ENCODE assay signal across 17 mouse cellular contexts in the genomic region with DNA sequence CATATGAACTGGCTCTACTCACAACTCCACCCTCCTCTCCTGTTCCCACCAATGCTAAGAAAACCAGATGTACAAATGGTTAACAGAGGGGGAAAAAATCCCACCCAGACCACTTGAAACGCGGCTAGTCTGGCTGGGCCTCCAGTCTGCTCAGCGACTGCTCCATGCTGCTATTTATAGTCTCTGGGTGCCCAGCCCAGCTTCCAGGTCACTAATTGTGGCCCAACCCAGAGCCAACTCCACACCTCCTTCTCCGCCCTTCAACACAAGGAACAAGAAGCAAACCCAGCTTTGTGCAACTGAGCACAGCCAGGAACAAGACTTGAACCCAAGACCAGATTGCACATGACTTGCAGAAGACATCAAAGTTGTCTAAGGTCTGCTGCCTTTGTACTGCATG. TPM values are rescaled to one million over a fixed set of nuclear protein-coding genes. Genes with fewer than 3 reads are reported as not detected.
A peak's percentile ranks its signal among the peaks of the same experiment; 100 is the strongest.
DNase-seq lines count a peak whose midpoint lies in the region; ATAC-seq and TF ChIP-seq lines count a peak whose summit lies in the region.
"Had no signal": no experiment of that assay in that cellular context is flagged by ENCODE, and none has a peak within 500 bp of the region (broad histone marks: within the 10 kb centered on the region; RNA-seq: fewer than 3 reads in every experiment).

No protein-coding gene starts in this region.

- no peak for TF ChIP-seq POLR2A in kidney, adult 2 months (IDR thresholded peaks at IDR 0.05; ENCODE audit: low read depth, low read length)

- no peaks in the 10 kb centered on the region for H3K4me1 ChIP-seq in kidney, adult 2 months (ENCODE audit: control insufficient read depth, insufficient read depth, low read length)
- peaks cover 9% of the 10 kb centered on the region for H3K4me1 ChIP-seq in heart, embryonic 10.5 days
- H3K4me1 ChIP-seq in heart, embryonic 16.5 days (ENCODE audit: control insufficient read depth, insufficient read depth, low read length), result peaks cover 9% of the 10 kb centered on the region
- no peaks in the 10 kb centered on the region for H3K4me1 ChIP-seq in stomach, embryonic 15.5 days
- H3K4me1 ChIP-seq: forebrain, embryonic 13.5 days; neural tube, embryonic 15.5 days had no signal

- H3K36me3 ChIP-seq in kidney, adult 2 months (ENCODE audit: control insufficient read depth, insufficient read depth, low read length), result no peaks in the 10 kb centered on the region
- no peaks in the 10 kb centered on the region for H3K36me3 ChIP-seq in heart, embryonic 10.5 days
- no peaks in the 10 kb centered on the region for H3K36me3 ChIP-seq in heart, embryonic 16.5 days (ENCODE audit: control insufficient read depth, insufficient read depth)
- no peaks in the 10 kb centered on the region for H3K36me3 ChIP-seq in stomach, embryonic 15.5 days
- H3K36me3 ChIP-seq: G1E; neural tube, embryonic 15.5 days had no signal

- 24% methylated on average over 4 of the region's 4 CpGs for WGBS in kidney, adult 2 months
- 27% methylated on average over 4 of the region's 4 CpGs for WGBS in heart, embryonic 10.5 days
- 16% methylated on average over 4 of the region's 4 CpGs for WGBS in heart, embryonic 16.5 days
- 31% methylated on average over 4 of the region's 4 CpGs for WGBS in stomach, embryonic 15.5 days

- no peak overlapping the region for H3K27ac ChIP-seq in kidney, adult 2 months (ENCODE audit: insufficient read depth, low read depth, low read length)
- H3K27ac ChIP-seq in heart, embryonic 10.5 days, result peak overlapping the region; percentile 59
- H3K27ac ChIP-seq in heart, embryonic 16.5 days (ENCODE audit: low read length), result peak overlapping the region; percentile 27; the same call in 1 of the 2 replicates
- no peak overlapping the region for H3K27ac ChIP-seq in stomach, embryonic 15.5 days
- H3K27ac ChIP-seq: forebrain, embryonic 13.5 days; kidney, postnatal 0 days; neural tube, embryonic 15.5 days had no signal

- no peak overlapping the region for H3K4me3 ChIP-seq in kidney, adult 2 months (ENCODE audit: insufficient read depth, low read depth, low read length)
- H3K4me3 ChIP-seq in heart, embryonic 10.5 days, result no peak overlapping the region
- no peak overlapping the region for H3K4me3 ChIP-seq in heart, embryonic 16.5 days (ENCODE audit: low read length)
- no peak overlapping the region for H3K4me3 ChIP-seq in stomach, embryonic 15.5 days (replicated peaks)
- H3K4me3 ChIP-seq: forebrain, embryonic 13.5 days; neural tube, embryonic 15.5 days had no signal

- no peak for TF ChIP-seq CTCF in kidney, adult 2 months (conservative IDR thresholded peaks at IDR 0.05; ENCODE audit: insufficient read depth, insufficient read length, low read depth, low read length)

- H3K9me3 ChIP-seq in heart, embryonic 10.5 days, result no peaks in the 10 kb centered on the region
- no peaks in the 10 kb centered on the region for H3K9me3 ChIP-seq in heart, embryonic 16.5 days (replicated peaks; ENCODE audit: control insufficient read depth, low read length)
- no peaks in the 10 kb centered on the region for H3K9me3 ChIP-seq in stomach, embryonic 15.5 days
- H3K9me3 ChIP-seq: forebrain, embryonic 13.5 days; G1E; neural tube, embryonic 15.5 days had no signal

- peak; percentile 16 for DNase-seq in kidney, adult 2 months
- no peak for DNase-seq in kidney, postnatal 25 days
- peak; percentile 76 for DNase-seq in heart, embryonic 10.5 days (ENCODE audit: low spot score)
- DNase-seq in ovary, postnatal 36 days (ENCODE audit: low spot score), result no peak
- DNase-seq in thymus, postnatal 36 days, result no peak
- DNase-seq: adrenal gland, adult 8-10 months; cerebellum, adult 8-10 months; lung, postnatal 10 days; retina, postnatal 1 day had no signal

- ATAC-seq in heart, embryonic 16.5 days (replicated peaks; ENCODE audit: extremely low read depth, insufficient read depth, low FRiP score), result no peak
- peak; percentile 55; the same call in 1 of the 2 replicates for ATAC-seq in stomach, embryonic 15.5 days (ENCODE audit: insufficient read depth, low FRiP score, low read depth)
- ATAC-seq: forebrain, embryonic 13.5 days had no signal

- H3K27me3 ChIP-seq in kidney, adult 2 months (replicated peaks; ENCODE audit: control insufficient read depth, insufficient read depth, low read length), result no peaks in the 10 kb centered on the region
- no peaks in the 10 kb centered on the region for H3K27me3 ChIP-seq in heart, embryonic 10.5 days (ENCODE audit: insufficient read depth, poor library complexity, severe bottlenecking)
- no peaks in the 10 kb centered on the region for H3K27me3 ChIP-seq in heart, embryonic 16.5 days (ENCODE audit: control insufficient read depth, insufficient read depth, low read length)
- H3K27me3 ChIP-seq in stomach, embryonic 15.5 days (replicated peaks), result no peaks in the 10 kb centered on the region

- no peak overlapping the region for H3K9ac ChIP-seq in heart, embryonic 16.5 days (ENCODE audit: low read length)
- no peak overlapping the region for H3K9ac ChIP-seq in stomach, embryonic 15.5 days
- H3K9ac ChIP-seq: forebrain, embryonic 13.5 days; neural tube, embryonic 15.5 days had no signal

- H3K4me2 ChIP-seq in heart, embryonic 16.5 days (ENCODE audit: low read depth, low read length), result peak overlapping the region; percentile 28; the same call in 1 of the 2 replicates
- no peak overlapping the region for H3K4me2 ChIP-seq in stomach, embryonic 15.5 days
- H3K4me2 ChIP-seq: forebrain, embryonic 13.5 days; liver, embryonic 11.5 days; midbrain, embryonic 11.5 days; neural tube, embryonic 15.5 days had no signal

RNA-seq across cellular contexts. Expression of gene Ihh, which starts 54.5 kb away (rescaled TPM):
- polyA plus RNA-seq in kidney, adult 2 months (2012; rRNA removed), result 30.3 and 43.5 TPM in 2 replicates
- 0.11 and 0.75 TPM in 2 replicates for polyA plus RNA-seq in heart, embryonic 10.5 days (2016; fragmentation: Nextera tagmentation; extraction: Ambion mirVana)
- polyA plus RNA-seq in heart, embryonic 16.5 days (2015; fragmentation: Nextera tagmentation; extraction: Ambion mirVana), result 0.14 and 0.17 TPM in 2 replicates
- 24.3 and 31.0 TPM in 2 replicates for polyA plus RNA-seq in stomach, embryonic 15.5 days (2015; fragmentation: Nextera tagmentation; extraction: Ambion mirVana)

Comparison
In these comparisons a context has a peak if more than half of its experiments do, and no peak if none do; other contexts are left out.
1. DNase-seq: peak in kidney, adult 2 months (single experiment) and heart, embryonic 10.5 days (single experiment); none in kidney, postnatal 25 days (0 of 2), ovary, postnatal 36 days (single experiment) and thymus, postnatal 36 days (0 of 2).
2. H3K27ac ChIP-seq: peak in heart, embryonic 10.5 days (single experiment) and heart, embryonic 16.5 days (single experiment); none in kidney, adult 2 months (single experiment) and stomach, embryonic 15.5 days (single experiment).
3. RNA of gene Ihh, which starts 54.5 kb away (polyA plus RNA-seq): 30.3 to 43.5 TPM in kidney, adult 2 months and 24.3 to 31.0 TPM in stomach, embryonic 15.5 days; 0.11 to 0.75 TPM in heart, embryonic 10.5 days and 0.14 to 0.17 TPM in heart, embryonic 16.5 days; every median in the first group is over 10 times any median in the second.